Mouse (Mus musculus) skeletal muscle tissue, adult 2 months (tissue): ENCODE results near the gene Kif20b.
A peak's percentile ranks its signal among the peaks of the same experiment; 100 is the strongest.

Experiments
- DNase-seq: peaks from one replicate; pipeline ENCODE4 v3.0.0-alpha.2; 2012; ENCODE audit warnings: low read depth, low spot score

Kif20b gene

DNA sequence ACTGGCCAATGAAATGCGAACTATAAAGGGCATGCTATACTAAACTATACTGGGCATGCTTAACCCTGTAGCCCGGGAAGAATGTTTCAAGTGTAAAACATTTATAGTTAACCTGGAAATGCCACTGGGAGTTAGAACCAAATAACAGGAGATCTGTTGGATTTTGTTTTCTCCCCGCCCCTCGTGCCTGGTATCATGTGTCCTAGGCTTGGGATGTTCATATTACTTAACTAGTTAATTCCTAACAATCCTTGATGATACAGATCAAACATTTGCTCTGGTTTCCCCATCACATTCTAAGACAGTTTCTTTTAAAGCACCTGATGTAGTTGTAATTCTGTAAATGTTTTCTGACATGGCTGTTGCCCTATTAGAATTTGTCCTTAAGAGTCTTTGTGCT is 2.1 kb upstream of the Kif20b start:
- no peak for DNase-seq

DNA sequence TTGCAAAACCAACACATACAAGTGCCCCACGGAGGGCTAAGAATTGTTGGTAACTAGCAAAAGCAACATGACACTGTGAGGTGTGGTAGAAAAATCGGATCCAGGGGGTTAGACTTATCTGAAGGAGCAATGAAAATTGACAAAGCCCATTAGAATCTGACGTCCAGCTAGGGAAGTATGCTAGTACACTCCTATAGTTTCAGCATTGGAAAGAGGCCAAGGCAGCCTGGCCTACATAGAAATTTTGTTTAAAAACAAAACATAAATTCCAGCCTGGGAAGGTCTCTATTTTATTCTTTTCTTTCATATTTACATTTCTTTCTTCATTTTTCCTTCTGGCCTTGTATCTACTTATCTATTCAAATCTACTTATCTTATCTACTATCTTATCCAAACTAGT is 1.6 kb upstream of the Kif20b start:
- DNase-seq = no peak

DNA sequence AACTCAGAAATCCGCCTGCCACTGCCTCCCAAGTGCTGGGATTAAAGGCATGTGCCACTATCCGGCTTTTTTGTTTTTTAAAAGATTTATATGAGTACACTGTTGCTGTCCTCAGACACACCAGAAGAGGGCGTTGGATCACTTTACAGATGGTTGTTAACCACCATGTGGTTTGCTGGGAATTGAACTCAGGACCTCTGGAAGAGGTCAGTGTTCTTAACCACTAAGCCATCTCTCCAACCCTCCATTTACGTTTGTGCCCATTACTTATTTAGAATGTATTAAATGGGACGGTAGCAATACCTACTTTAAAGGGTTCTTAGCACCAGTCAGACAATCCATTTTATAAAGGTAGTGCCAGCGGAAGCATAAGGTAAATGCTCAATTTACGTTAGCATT is 909 bp upstream of the Kif20b start:
- no peak for DNase-seq

DNA sequence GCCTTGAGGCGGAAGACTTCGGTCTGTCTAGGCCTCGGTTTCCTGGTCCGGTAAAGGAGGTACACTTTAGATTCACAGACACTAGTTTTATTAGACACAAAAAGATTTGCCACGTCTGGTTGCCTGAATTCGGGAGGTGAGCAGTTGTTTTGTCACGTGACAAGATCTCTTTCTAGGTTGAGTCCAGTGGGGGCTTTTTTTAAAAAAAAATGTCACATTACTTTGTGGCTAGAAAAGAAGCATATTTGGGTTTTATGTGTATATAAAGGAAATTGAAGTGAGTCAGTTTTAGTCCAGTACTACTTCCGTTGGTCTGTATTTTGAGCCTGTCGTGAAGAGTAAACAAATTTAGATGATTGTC is 422 bp downstream of the Kif20b start:
- DNase-seq = peak; percentile 1

DNA sequence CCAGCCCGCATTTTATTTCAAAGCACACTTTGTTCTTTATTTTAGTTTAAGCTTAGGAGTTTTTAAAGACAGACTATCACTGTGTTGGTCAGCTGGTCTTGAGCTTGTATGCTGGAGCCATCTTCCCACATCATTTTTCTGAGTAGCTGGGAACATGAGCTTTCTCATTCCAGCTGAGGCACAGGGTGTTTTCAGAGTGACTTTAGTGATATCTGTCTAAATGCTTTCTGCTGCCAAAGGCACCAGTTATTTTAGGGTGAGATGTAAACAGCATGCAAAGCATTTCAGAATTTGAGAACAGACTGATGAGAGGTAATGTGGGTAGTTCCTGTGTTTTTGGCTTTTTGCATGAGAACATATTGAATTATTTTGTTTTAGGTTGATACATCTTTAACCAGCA is 25.0 kb downstream of the Kif20b start:
- no peak for DNase-seq

DNA sequence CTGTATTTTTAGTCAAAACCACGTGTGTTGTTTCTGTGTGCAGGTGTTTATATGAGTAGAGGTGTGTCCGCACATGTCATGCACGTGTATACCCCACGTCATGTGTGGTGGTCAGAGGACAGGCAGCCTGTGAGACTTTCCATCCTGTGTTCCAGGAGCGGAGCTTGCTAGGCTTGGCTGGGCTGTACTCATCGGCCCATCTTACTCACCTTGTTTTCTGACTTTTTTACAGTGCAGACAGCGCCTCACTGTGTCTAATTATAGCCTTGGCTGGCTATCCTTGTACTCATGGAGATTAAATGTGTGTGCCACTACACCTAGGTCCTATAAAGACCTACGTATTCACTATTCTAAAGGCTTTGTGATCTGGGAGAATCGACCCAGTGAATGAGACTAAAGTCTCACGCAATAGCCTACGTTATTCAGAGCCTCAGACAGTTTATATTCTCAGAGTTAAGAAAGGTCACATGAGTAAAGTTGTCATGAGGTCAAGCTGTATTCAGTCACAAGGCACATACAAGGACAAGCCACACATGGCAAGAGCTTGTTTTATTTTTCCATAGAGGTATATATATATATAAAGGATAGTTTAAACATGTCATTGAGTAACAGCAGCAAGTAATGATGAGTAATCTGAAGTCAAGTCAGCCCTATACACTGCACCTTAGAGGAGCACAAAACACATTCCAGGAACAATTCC is 31.8 kb downstream of the Kif20b start:
- no peak for DNase-seq

DNA sequence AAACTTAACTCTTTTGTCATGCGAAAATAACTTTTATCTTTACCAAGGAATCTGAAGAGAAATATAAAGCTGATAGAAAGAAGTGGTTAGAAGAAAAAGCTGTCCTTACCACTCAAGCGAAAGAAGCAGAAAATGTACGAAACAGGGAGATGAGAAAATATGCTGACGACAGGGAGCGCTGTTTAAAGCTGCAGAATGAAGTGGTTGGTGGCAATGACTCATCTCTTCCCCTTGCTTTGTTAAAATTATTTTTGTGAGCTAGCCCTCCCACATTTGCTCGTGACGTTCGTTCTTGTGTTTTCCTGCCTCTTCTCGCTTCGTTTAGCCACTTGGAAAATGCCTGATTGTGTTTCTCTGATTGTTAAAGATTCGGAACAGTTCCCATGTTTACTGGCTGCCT is 37.2 kb downstream of the Kif20b start:
- DNase-seq = peak; percentile 7

DNA sequence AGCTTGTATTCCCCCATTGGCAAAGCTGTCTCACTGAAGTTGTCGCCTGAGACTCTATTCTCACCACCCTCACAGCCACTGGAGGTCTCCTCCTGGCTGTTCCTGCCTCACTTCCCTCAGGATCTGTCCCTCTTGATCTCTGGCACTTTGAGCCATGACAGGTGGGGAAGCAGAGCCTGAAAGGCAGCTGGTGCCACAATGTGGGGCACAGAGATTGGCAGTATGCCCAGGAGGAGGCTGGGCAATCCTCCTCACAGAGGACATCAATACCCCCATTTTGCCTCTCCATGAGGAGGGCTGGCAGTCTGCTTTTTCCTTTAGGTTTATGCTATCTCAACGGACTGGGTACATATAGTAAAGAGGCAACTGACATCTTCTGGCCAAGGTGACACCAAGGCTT is 62.6 kb downstream of the Kif20b start:
- DNase-seq = no peak

DNA sequence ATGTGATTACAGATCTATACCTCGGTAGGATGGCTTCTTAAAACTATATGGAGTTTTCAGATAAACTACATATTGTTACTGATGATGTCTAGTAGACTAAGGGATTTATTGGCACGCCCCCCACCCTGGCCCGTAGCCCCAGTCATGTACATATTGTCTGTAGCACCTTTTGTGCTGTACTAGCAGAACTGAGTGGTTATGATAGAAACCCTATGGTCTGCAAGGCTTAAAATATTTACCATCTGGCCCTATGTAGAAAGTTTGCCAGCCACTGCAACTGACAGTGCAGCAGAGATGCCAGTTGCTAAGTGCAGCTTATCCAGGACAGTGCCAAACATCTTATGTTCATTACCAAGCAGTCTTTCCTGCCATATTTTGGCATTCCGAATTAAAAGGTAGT is 68.3 kb downstream of the Kif20b start:
- DNase-seq = no peak

DNA sequence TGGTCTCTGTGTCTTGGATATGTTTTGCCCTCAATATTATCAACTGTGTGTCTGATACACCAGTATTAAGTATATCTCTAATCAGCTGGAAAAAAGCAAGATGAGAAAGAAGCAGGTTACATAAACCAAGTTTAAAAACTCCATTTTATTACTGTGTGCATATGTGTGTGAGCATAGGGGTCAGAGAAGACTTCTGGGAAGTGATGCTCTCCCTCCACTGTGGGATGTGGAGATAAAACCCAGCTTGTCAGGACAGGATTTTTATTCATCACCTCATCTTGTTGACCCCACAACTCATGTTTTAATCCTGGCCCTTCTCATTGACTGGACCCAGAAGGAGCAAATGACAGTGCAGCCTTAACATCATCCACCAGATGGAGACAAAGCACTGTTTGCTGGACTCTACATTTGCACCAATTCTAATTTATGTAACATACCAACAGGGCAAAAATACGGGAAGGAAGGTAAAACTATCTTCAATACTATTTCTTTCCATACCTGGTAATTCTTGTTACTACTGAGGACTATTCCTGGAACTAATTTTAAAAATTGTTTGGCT is 70.9 kb downstream of the Kif20b start:
- DNase-seq = no peak

DNA sequence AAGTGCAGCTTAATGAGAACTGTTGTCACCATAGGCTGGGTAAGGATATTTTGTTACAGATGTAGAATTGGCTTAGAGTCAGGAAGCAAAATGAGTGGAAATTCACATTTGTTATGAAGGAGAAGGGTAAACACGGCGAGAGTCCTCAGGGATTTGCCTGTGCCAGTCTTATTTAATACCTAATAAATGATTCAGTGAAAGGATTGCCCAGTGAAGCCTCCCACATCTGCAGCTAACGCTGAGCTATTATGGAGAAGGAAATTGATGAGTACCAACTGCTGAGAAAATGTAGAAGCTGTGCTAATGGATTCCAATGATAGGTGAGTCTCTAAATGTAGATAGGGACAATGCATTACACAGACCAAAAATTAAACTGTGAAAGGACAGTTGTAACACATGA is 92.9 kb downstream of the Kif20b start:
- no peak for DNase-seq

DNA sequence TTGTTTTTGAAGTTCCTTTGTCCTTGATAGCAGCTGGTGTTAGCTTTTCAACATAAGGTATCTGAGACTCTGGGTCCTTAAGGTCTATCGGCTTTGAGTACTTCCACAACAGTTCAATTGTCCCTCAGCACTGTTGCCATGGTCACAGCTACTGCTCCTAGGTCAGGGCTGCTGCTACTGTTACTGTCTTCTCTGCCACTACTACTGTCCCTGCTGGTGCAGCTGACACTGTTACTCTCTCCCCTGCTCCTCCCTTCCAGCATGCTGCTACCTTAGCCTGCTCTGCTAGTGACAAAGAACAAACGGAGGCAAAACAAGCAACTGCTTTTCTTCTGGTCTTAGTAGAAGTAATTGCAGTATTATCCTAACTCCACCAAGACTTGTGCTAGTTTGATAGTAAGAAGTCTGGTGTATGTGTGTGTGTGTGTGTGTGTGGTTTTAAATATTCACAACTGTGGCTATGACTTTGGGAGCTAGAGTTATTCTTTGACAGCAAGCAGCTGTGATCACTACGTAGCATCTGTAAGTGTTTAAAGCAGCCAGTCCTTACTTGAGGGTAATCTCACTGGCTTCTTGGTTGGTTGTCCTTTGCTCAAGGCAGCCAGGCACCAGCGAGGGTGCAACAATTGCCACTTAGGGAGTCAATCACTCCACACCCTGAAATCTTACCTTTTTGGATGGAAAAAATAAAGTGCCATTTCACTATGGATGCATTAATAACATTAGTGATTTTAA is 95.5 kb downstream of the Kif20b start:
- no peak for DNase-seq

DNA sequence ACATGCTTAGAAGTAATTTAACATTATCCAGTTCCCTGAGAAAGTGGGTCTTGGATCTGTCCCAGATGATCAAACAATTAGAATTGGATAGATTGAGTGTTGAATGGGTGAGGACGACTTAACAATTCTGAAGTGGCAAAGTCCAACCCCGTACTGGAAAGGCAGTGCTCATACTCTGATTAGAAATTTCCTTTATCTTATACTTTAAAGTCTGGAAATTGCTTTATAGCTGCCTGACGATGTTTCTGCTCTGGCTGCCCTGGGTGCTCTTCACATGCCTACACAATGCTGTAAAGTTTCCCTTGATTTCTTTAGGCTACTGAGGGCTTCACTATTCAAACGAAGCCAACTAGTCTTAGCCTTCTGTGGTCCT is 96.0 kb downstream of the Kif20b start:
- no peak for DNase-seq
